Mouse (Mus musculus) right cerebral cortex, adult 2 months (tissue): ENCODE measurements around the gene Gm42906.

ENCODE experiments used
- DNase-seq, 2 experiments: peaks; one replicate each; pipeline ENCODE4 v3.0.0; 2021 to 2022; ENCODE audit warnings: low spot score in 2 of 2

The Gm42906 gene

DNA sequence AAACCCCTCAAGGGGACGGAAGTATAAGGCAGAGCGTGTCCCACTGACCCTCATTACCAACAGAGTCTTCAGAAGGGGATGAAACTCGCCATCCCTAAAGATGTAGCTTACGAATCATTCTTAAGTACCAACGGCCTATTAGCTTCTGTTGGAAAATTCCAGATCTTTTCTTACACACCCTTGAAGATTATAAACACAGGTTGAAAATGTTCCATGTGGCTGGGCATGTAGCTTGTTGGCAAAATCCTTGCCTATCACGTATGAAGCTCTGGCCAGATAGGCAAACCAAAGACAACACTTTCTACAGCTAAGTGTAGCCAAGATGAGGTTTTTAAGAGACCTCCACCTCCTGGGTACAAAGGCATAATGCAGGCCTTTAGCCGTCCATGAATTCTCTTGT, 319.0 kb downstream of the Gm42906 start:
- DNase-seq, result no peak

DNA sequence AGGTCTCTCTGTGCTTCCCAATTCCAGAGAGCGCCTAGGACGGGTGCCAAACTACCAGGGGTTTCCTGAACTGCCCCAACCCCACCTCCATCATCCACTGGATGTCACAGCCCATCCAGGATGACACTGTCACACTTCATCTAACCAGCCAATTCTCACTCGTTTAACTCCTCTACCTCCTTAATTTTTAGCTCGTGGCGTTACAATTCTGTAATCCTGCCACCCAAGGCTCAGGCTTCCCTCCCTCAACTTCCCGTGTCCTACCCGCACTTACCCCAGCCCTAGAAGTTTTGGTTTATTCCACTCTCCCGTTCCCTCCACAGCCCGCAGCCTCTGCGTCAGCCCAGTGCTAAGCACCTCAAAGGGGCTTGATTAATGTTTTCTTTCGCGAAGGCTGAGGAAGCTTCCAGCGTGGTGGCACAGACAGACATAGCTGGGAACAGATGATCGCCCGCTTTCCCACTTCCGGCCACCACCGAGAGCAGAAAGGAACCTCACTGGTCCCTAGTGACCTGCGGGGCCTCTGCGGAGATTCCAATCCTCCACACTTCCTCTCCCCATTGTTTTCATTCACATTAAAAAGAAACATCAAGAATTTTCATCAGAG, 319.6 kb downstream of the Gm42906 start:
- DNase-seq, result no peak

DNA sequence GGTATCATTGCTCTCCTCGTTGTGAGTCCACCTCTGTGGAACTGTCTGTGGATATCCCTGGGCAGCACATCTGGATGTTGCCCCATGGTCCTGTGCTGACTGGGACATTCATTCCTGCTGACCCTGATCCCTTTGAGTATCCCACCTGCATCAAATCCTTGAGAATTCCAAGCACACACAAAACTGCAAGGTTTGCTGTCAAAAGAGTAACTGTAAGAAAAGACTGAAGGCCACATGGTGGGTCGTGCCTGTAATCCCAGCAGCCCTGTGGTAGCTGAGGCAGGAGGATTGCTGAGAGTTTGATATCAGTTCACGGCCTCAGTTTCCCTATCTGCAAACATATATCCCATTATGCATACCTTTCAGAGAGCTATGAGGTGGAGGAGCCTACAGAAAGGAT, 321.1 kb downstream of the Gm42906 start:
- DNase-seq, result no peak

DNA sequence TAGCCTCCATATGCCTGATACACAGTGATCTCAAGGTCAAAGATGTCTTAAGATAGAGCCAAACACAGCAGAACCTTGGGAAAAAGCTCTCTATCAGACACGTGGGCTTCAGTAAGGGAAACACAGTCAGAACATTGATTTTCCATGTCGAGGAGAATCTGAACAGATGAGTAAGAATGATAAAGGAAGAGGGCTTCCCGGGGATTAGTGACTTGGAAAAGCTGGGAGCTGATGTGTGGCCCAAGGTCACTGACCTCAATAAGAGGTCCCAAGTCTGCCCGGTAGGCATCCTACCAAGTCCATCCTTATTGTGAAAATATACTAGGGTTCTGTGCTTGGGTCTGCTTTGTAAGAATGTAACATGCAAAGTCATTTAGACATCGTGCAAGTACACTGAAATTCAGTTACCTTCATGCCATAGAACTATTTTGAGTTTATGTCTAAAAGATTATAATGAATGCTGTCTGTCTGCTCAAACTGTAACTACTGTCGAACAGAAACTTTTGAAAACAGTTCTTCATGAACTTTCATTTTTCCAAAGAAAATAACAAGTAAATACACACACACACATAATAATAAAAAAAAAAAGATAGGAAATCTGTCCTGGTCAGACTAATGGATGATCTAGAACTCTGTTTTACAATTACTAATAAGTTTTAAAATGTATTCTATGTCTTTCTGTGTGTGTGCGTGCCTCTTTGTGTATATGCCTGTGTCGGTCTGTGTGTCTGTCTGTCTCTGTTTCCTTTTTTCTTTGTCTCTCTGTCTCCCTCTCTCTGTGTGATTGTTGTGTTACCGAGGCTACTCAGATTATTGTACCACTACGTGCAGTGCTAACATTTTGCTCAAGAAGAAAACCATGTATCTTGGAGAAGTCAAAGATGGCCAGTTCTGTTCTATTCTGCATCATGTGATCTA, 322.6 kb downstream of the Gm42906 start:
- DNase-seq, result no peak

DNA sequence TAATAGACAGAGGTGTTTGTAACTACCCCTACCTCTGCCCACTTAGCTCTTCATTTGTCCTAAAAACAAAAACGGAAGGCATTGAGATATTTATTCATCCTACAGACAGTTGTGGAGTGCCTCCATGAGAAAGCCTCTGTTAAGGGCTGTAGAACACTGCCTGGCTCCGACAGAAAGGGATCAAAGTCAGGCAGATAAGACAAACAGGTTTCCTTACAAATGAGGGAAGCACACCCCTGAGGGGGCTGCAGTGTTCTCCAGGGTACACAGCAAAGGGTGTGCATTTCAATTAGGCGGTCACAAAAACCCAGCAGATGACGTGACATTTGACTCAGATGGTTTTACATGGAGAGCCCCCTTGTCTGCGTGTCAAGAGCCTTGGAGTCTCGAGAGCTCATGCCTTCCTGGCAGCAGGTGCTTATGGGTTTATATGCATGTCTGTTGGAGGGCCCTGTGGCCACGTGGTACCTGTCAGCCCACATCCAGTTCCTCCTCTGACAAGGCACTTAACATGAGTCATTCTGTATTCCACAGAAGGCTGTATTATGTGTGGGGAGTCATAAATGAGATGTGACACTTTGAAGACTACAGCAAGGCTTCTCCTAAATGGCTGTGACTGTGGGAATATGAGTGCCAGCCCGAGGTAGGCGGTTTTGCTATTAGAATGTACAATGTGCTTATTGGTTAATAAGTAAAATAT, 323.5 kb downstream of the Gm42906 start:
- DNase-seq, result no peak

DNA sequence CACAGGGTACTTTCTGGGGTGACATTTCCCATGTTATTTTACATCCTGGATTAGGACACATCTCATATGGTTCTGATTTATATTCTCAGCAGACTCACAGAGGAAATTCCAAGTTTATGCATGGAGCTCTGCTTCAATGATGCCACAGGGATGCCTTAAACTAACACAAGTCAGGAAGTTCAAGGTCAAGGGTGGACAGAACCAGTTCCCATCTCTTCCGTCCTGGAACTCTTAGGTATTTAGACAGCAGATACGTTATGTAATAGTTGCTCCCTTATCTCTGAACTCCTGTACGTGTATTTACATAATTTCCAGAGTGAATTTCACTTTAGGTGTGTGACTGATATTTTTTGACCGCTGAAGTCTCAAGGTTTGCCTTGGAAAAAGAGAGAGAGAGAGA, 324.7 kb downstream of the Gm42906 start:
- no peak for DNase-seq

DNA sequence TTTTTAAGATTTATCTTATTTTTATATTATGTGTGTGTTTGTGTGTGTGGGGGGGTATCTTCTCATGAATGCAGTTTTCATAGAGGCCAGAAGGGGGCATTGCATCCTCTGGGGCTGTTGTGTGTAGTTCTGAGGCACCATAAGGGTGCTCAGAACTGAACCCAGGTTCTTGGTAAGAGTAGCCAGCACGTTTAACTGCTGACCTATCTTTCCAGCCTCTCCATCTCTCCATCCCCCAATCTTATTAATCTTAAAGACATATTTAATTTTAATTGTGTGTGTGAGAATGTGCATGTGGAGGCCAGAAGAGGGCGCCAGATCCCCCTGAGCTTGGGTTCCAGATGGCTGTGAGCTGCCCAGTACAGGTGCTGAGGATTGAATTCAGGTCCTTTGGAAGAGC, 325.7 kb downstream of the Gm42906 start:
- DNase-seq, result no peak

DNA sequence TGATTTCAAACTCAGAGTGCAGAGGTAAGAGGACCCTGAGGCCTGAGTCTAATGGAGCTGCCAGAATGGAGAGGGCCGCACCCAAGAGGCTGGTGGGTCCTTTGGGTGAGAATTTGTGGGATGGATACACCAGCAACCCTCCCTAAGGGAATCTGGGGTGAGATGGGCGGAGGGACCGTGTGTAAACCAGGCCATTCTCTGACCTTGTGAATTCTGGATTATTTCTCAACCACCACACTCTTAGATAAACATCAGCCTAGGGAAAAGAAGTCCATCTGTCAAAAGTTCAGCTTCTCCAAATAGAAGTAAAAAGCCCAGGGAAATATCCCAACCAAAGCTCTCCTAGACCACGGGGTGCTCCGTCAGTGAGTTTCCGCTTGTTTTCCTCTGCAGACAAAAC, 332.0 kb downstream of the Gm42906 start:
- DNase-seq, result no peak

DNA sequence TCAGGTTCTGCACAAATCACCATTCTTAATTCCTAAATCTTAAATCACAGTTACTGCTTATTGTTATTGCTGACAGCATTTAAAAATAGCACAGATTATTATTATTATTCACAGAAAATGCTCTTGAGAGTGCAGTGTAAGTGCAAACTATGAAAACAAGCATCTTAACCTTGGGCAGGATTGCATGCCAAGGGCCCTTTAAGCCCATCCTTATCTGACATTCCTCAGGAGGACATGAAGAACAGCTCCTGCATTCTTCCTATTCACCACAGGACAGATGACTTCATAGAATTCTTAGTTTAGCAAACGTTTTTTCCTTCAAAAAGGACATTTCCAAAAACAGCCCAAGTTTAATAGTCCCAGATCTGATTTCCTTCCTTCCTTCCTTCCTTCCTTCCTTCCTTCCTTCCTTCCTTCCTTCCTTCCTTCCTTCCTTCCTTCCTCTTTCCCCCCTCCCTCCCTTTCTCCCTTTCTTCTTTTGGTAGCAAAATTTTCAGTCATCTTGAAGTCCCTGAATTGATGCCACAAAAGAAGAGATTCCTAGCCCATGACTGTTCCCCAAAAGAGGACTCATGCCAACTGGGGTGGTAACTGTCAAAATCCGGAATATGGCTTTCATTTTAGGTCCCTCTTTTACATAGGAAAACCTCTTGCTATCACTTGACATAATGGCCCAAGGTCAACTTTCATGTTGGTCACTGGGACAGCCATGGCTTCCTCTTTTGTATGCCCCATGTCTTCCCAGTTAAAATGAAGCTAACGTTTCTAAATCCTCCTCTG, 334.9 kb downstream of the Gm42906 start:
- DNase-seq, result no peak

DNA sequence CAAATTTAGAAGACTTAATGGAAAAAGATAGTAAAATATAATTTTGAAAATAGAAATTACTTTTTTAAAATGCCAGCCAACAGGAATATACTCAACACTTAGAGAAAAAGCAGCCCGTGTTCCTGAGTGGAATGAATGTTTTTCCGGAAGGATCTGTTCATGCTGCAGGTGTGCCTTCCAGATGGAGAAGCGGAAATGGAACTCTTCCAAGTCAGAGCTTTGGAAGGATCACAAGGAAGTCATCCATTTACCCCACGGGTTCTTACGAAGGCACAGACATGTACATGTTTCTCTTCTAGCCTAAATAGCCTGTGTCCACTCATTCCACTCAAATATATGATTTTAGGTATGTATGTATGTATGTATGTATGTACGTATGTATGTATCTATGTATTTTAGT, 337.0 kb downstream of the Gm42906 start:
- DNase-seq, result no peak

DNA sequence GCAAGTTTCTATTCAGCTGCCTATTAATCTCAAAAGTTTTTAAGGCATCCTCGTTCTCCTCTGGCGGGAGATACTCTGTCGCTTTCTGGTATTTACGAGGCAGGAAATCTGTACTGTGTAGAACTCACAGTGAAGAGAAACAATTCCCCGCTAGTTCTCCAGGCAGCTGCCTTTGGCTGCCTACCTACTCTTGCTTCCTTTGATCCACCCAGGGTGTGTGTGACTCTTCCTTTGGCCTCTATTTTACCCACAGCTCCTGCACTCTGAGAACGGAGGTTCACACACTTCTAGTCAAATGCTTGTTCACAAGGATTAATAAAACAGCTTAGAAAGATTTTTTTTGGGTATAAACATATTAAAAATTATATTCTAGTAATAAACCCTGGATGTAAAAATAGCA, 338.8 kb downstream of the Gm42906 start:
- DNase-seq, result no peak

DNA sequence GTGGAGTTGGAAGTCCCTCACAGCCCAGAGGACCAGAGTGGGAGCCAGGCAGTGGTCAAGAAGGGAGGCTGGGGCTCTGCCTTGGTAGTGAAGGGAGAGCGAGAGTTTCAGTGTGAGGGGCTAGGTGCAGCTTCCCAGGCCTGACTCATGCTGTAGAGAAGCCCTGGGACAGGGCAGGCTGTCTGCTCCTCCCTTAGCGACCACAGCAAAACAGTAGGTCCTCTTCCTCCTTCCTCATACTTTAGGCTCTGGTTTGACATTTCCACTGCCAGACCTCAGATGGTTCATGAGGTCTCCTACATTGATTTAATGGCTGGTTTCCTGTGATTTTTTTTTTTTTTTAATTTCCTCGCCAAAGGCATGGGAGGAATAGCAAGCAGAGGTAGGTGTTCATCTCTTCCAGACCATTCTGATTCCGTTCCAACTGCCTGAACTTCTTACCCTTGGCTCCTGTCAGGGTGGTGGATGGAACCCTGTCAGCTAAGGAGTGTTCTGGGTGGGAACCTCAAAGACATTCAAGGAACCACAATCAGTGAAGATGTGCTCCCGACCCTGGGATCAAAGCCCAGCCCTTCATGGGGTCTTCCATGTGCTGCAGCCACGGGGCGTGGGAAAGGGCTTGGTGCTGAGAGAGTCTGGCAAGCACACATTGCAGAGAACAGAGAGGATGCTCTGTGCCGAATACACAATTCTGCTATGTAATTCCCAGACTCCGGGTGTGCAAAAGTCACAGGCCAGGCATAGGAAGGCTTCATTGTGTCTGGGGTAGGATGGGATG, 341.3 kb downstream of the Gm42906 start:
- DNase-seq, result no peak

DNA sequence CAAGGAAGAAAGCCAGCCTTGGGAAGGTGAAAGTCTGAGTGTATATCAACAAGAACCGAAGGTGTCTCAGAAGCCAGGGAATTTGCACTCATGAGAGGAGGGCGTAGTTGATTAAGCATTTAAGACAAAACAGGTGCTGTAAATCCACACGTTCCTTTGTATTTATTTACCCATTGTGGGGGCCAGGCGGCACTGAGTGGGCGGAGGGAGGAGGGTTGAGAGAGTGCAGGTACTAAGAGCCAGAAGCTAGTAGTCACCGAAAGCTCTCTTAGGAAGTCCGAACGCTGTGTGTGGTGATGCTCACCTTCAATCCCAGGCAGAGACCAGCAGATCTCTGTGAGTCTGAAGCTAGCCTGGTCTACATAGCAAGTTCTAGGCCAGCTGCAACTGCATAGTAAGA, 342.2 kb downstream of the Gm42906 start:
- DNase-seq, result no peak

DNA sequence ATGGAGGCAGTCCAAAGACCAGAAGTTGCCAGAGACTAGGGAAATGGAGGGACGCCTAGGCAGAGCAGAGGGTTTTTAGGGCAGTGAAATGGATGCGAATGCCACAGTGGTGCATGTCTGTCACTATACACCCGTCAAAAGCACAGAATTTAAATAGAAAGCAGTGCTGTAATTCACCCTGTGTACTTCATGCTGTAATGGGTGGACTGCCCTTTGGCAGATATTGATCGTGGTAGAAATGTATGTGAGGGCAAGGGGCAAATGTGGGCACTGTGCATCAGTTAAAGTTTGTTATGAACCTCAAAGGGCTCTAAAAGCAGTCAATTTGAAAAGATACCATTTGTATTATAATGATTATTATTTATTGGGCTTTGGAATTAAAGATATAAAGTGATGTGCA, 347.7 kb downstream of the Gm42906 start:
- DNase-seq, result no peak

DNA sequence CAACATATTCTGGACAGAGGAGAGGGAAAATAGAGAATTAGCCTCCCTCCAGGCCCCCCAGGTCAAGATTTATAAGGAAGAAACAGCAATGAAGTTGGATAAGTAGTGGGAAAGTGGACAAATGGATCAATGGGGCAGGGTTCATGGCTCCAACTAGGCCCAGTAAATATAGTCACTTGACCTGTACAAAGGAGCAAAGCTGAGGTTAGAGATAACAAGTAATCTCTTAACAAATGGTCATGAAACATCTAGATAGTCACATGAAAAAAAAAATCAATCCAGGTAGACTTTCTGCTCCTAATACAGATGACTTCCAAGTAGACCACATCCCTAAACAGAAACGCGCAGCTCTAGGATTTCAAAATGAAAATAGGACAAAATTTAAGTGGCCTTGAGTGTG, 350.0 kb downstream of the Gm42906 start:
- no peak for DNase-seq

DNA sequence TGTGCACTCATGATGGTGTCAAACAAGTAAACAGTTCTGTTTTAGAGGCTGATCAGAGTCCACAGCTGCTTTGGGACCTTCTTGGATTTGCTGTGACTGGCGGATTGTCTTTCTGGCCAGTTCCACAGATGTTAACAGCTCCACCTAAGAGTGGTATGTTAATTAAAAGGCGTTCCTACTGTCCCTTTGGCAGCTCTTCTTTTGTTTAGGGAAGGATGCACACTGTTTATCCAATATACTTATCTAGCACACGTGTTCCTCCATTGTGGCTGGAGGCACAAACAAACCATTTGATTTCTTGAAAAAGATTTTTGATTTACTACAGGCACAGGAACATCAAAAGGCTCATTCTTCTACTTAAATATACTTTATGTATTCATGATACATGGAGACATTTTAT, 351.0 kb downstream of the Gm42906 start:
- no peak for DNase-seq

DNA sequence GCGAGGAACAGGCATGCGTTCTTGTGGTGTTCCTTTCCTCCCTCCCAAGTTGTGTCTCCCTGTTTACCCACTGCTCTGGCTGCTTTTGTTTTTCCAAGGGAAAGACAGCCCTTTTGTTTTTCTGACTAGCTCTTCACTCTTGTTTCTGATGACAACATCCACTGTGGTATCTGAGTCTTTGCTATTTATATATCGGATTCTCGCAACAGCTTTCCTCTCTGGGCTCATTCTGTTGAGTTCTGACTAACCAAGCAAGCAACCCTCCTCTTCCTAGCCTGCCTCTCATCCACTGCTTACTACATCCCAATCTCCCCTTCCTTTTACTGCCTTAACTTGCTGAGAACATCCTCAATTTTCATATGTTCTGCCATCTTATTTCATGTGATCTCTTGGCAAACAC, 353.7 kb downstream of the Gm42906 start:
- no peak for DNase-seq

DNA sequence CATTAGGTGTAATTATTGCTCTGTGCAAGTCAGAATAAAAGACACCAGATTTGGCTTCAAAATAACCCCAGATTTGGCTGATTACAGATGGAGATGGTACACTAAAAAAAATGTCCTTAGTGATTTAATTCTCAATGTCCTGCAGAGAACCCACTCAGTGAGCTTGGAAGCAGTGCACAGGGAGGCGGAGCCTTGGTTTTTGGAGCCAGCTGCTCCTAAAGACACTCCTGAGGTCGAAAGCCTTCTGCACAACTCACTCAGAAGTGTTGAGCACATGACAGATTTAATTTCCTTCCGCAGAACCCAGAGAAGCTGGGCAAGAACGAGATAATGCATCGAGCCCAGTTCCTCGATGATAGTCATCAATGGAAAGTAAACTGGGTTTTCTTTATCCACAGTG, 356.5 kb downstream of the Gm42906 start:
- no peak for DNase-seq

DNA sequence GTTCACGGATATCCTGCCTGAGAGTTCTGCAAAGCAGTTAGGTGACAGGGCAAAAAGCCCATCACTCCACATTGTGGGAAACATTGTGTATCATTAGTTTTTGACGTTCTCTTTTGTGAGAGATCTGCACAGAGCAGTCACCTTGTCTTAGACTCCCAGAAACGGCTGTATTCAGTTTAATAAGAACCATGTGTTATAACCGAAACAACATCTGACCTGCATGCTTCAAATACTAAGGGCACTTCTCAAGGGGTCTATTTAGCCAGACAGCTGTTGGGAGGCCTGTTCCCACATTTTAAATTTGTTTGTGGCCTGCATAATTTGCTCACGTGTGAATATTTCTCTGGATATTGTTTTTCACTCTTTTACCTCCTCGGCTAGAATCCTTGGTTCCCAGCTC, 357.1 kb downstream of the Gm42906 start:
- no peak for DNase-seq

DNA sequence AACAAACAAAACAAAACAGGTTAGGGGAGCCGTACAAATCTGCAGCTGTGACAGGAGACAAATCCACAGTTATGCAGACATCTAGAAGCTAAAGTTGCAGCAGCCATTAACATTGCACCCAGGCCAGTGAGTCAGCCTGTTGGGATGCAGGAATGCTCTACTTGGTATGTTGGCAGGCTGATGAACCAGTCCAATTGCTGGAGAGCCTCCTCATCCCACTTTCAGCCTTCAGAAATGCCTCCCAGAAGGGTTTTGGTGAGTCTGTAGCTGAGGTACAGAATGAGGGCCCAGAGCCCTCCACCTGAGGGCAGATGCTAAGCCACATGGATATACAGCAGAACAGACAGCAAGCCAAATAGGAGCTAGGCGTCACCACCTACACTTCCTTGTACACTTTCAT, 358.4 kb downstream of the Gm42906 start:
- no peak for DNase-seq

DNA sequence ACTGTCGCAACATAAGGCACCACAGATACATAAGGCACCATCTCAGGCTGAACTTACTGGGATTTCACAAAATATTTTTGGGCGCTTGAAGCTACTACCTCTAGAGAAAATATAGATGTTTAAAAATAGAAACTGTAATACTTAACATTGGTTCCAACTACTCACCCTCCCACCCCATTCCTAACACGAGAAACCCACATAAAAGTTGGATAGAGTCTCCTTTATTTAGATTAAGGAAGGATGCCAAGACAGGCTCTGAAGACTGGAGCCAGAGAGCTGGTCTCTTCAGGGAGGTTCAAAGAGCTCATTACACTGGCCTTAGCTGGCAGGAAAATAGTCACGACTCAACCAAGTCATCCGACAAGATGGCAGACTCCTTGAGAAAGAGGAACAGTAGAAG, 361.9 kb downstream of the Gm42906 start:
- DNase-seq, result no peak
